Mouse (Mus musculus): ENCODE results near the gene Pik3ca.

- no peak for TF ChIP-seq ZNF384 (IDR thresholded peaks at IDR 0.05; ENCODE audit: low read depth, low read length)
- no peak for TF ChIP-seq CHD2 (IDR thresholded peaks at IDR 0.05; ENCODE audit: low read depth, low read length)
These were observed 11.4 kb downstream of the Pik3ca start for GRCm38 (mm10) chr3:32408811-32409273.
